2 mouse cellular contexts compared by ENCODE assay signal in the genomic region with DNA sequence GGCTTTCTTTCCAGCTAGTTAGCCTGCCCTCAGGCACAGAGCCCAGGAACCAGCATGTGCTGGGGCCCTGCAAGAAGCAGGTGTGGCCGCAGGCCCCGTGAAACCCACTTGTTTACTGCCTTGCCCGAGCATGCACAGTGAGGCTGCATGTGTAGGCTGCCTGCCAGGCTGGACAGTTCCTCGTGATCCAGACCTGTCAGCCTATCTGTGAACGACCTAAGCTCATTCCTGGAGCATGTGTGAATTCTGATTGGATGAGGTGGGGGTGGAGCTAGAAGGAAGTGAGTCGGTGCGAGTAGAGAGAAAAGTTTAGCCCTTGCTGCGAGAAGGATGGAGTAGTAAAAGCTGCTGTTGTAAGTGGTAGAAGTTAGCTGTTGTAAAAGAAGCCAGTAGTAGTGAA. TPM values are rescaled to one million over a fixed set of nuclear protein-coding genes. Genes with fewer than 3 reads are reported as not detected.
"Had no signal": no experiment of that assay in that cellular context is flagged by ENCODE, and none has a peak within 500 bp of the region (broad histone marks: within the 10 kb centered on the region; RNA-seq: fewer than 3 reads in every experiment).

No protein-coding gene starts in this region.

RNA-seq across cellular contexts. Expression of a gene that starts 16.0 kb away (rescaled TPM):
- total RNA-seq: liver, adult 2 months; megakaryocyte-erythroid progenitor cell, adult 5-6 weeks had no signal
- polyA plus RNA-seq: liver, adult 2 months had no signal
